Mouse (Mus musculus) lung, adult 2 months (tissue): ENCODE results near the gene Cib3.

Experiments
- CTCF ChIP-seq: fragments of 200-500 bp; IDR thresholded peaks from 2 replicates; pipeline ENCODE4 v1.5.1; 2011; ENCODE audit warnings: mild to moderate bottlenecking, low read length, control low read depth; ENCODE audit not compliant: insufficient read depth
- POLR2A ChIP-seq: fragments of 200-500 bp; IDR thresholded peaks from 2 replicates; pipeline ENCODE4 v1.6.1; 2011; ENCODE audit warnings: low read depth, mild to moderate bottlenecking, control low read depth, low read length, borderline replicate concordance; ENCODE audit errors: extremely low read depth

GRCm38 (mm10) chr8:72160007-72160406 lies 52.6 kb downstream of the Cib3 start:
- TF ChIP-seq CTCF (no peak), POLR2A (no peak)
